Comparison of ENCODE assay signal across 9 mouse cellular contexts in genomic region chr15:74075903-74076721, GRCm38 (mm10).
DNase-seq lines count a peak whose midpoint lies in the region; ATAC-seq and TF ChIP-seq lines count a peak whose summit lies in the region.
"Had no signal": no experiment of that assay in that cellular context is flagged by ENCODE, and none has a peak within 500 bp of the region (broad histone marks: within the 10 kb centered on the region; RNA-seq: fewer than 3 reads in every experiment).

No protein-coding gene starts in this region.

- no peak overlapping the region for H3ac ChIP-seq in C2C12 (ENCODE audit: control insufficient read depth, insufficient read length, low read depth)

- no peak overlapping the region for H3K4me3 ChIP-seq in C2C12 (ENCODE audit: insufficient read depth, poor library complexity, severe bottlenecking)
- no peak overlapping the region for H3K4me3 ChIP-seq in forebrain, embryonic 14.5 days (ENCODE audit: low read depth, low read length)
- H3K4me3 ChIP-seq in lung, embryonic 14.5 days (ENCODE audit: low read depth, low read length): no peak overlapping the region
- H3K4me3 ChIP-seq: embryonic facial prominence, embryonic 13.5 days had no signal

- DNase-seq in adrenal gland, postnatal 25 days: peak; percentile 85
- DNase-seq in forebrain, embryonic 14.5 days (ENCODE audit: low spot score): peak; percentile 86
- peak; percentile 77 to 80 for DNase-seq in heart, postnatal 36 days
- peak; percentile 70 for DNase-seq in layer of hippocampus, adult 11-12 months (ENCODE audit: low spot score)
- DNase-seq in lung, embryonic 14.5 days: peak; percentile 98
- peak; percentile 87 for DNase-seq in ovary, postnatal 14 days (ENCODE audit: low spot score)
- peak; percentile 43 for DNase-seq in urinary bladder, postnatal 10 days (ENCODE audit: low spot score)

- H3K27me3 ChIP-seq in C2C12 (ENCODE audit: control insufficient read depth, insufficient read depth, insufficient read length): no peaks in the 10 kb centered on the region
- H3K27me3 ChIP-seq in forebrain, embryonic 14.5 days (replicated peaks; ENCODE audit: control insufficient read depth, insufficient read depth, low read length): no peaks in the 10 kb centered on the region
- H3K27me3 ChIP-seq in lung, embryonic 14.5 days (ENCODE audit: insufficient read depth, low read length): no peaks in the 10 kb centered on the region
- H3K27me3 ChIP-seq: embryonic facial prominence, embryonic 13.5 days had no signal

- no peaks in the 10 kb centered on the region for H3K79me3 ChIP-seq in C2C12 (ENCODE audit: low read depth)

- intact Hi-C loops in heart, postnatal 36 days (cut with DNase I): no loop called here

- TF ChIP-seq CTCF in C2C12 (IDR thresholded peaks at IDR 0.05; ENCODE audit: control insufficient read depth, insufficient read depth, insufficient read length): no peak
- no peak for TF ChIP-seq CTCF in lung, embryonic 14.5 days (IDR thresholded peaks at IDR 0.05; ENCODE audit: low read depth)

- H3K4me1 ChIP-seq in forebrain, embryonic 14.5 days (ENCODE audit: control insufficient read depth, insufficient read depth, low read length): peaks cover 9% of the 10 kb centered on the region
- H3K4me1 ChIP-seq in lung, embryonic 14.5 days (ENCODE audit: insufficient read depth): no peaks in the 10 kb centered on the region
- H3K4me1 ChIP-seq: embryonic facial prominence, embryonic 13.5 days had no signal

- H3K9ac ChIP-seq in forebrain, embryonic 14.5 days (ENCODE audit: low read length): no peak overlapping the region
- no peak overlapping the region for H3K9ac ChIP-seq in lung, embryonic 14.5 days
- H3K9ac ChIP-seq: embryonic facial prominence, embryonic 13.5 days had no signal

- H3K79me2 ChIP-seq in C2C12 (ENCODE audit: control insufficient read depth, insufficient read depth): no peaks in the 10 kb centered on the region

- no peaks in the 10 kb centered on the region for H3K36me3 ChIP-seq in C2C12 (ENCODE audit: control insufficient read depth, insufficient read depth)
- H3K36me3 ChIP-seq in forebrain, embryonic 14.5 days (ENCODE audit: control insufficient read depth, insufficient read depth, low read length): no peaks in the 10 kb centered on the region
- no peaks in the 10 kb centered on the region for H3K36me3 ChIP-seq in lung, embryonic 14.5 days (ENCODE audit: insufficient read depth)
- H3K36me3 ChIP-seq: embryonic facial prominence, embryonic 13.5 days had no signal

- ATAC-seq in forebrain, embryonic 14.5 days: peak; percentile 84
- ATAC-seq in lung, embryonic 14.5 days (ENCODE audit: insufficient read depth): peak; percentile 56; the same call in 1 of the 2 replicates

- peak overlapping the region; percentile 74 for H3K27ac ChIP-seq in forebrain, embryonic 14.5 days (ENCODE audit: low read depth, low read length)
- no peak overlapping the region for H3K27ac ChIP-seq in lung, embryonic 14.5 days (ENCODE audit: low read depth)
- H3K27ac ChIP-seq: embryonic facial prominence, embryonic 13.5 days had no signal

- 0 out of 2 replicates have a peak overlapping the region, but pooled peaks have one; percentile 1 for H3K4me2 ChIP-seq in forebrain, embryonic 14.5 days (ENCODE audit: low read length)
- H3K4me2 ChIP-seq in lung, embryonic 14.5 days: no peak overlapping the region
- H3K4me2 ChIP-seq: embryonic facial prominence, embryonic 13.5 days had no signal

- no peaks in the 10 kb centered on the region for H3K9me3 ChIP-seq in forebrain, embryonic 14.5 days (replicated peaks; ENCODE audit: control insufficient read depth, low read length)
- no peaks in the 10 kb centered on the region for H3K9me3 ChIP-seq in lung, embryonic 14.5 days (ENCODE audit: low read depth, low read length)
- H3K9me3 ChIP-seq: embryonic facial prominence, embryonic 13.5 days had no signal

- WGBS in forebrain, embryonic 14.5 days: 32% methylated on average over 16 of the region's 16 CpGs
- 54% methylated on average over 16 of the region's 16 CpGs for WGBS in lung, embryonic 14.5 days

TF ChIP-seq in C2C12, 6 proteins besides CTCF, POLR2A, EP300 and RAD21:
- no peak for TF ChIP-seq CEBPB (IDR thresholded peaks at IDR 0.05; ENCODE audit: low read depth)
- TF ChIP-seq MAX (IDR thresholded peaks at IDR 0.05): peak; percentile 97

Comparison
In these comparisons a context has a peak if more than half of its experiments do, and no peak if none do; other contexts are left out.
1. DNase-seq: peak in every context shown above with its lines; median percentile 98 in lung, embryonic 14.5 days; 87 in ovary, postnatal 14 days; 86 in forebrain, embryonic 14.5 days; 85 in adrenal gland, postnatal 25 days; 78 in heart, postnatal 36 days; 70 in layer of hippocampus, adult 11-12 months; 43 in urinary bladder, postnatal 10 days.